Mouse (Mus musculus): ENCODE data around the gene Tex21. TPM values are rescaled to one million over a fixed set of nuclear protein-coding genes. Genes with fewer than 3 reads are reported as not detected.

Tex21 gene
- polyA plus RNA-seq, 1 experiment = not detected

DNA sequence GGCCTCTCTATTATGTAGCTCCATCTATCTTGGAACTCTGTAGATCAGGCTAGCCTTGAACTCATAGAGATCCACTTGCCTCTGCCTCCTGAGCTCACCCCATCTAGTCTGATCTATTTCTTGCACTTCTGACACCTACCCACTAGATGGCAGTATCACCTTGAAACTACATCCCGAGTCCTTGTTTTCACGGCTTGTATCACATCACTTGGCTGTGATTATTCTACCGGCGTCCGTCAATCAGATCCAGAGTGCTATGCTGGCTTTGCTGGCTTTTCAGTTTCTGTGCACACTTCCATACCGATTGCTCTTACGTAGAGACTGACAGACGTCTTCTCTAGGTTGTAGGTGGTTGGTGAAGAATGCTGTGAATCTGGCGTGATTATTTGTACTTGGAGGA lies 20.3 kb upstream of the Tex21 start:
- Histone ChIP-seq H3K27ac (ENCODE audit: insufficient read depth, low read length) (no peak overlapping the region), H3K4me1 (ENCODE audit: control insufficient read depth, insufficient read depth, low read length) (peaks cover 21% of the 10 kb centered on the region), H3K27me3 (ENCODE audit: control insufficient read depth, insufficient read depth, low read length) (no peaks in the 10 kb centered on the region), H3K4me3 (replicated peaks; ENCODE audit: insufficient read depth, low read depth, low read length) (no peak overlapping the region)
- TF ChIP-seq CTCF (IDR thresholded peaks at IDR 0.05; ENCODE audit: borderline replicate concordance, insufficient read depth, low read depth, low read length) (peak; percentile 44; the same call in 1 of the 2 replicates), POLR2A (IDR thresholded peaks at IDR 0.05; ENCODE audit: borderline replicate concordance, insufficient read depth, low read length) (no peak)
- 52% methylated on average over 9 of the region's 9 CpGs for WGBS
- peak in 1 of 2 experiments; percentile 49 for DNase-seq

DNA sequence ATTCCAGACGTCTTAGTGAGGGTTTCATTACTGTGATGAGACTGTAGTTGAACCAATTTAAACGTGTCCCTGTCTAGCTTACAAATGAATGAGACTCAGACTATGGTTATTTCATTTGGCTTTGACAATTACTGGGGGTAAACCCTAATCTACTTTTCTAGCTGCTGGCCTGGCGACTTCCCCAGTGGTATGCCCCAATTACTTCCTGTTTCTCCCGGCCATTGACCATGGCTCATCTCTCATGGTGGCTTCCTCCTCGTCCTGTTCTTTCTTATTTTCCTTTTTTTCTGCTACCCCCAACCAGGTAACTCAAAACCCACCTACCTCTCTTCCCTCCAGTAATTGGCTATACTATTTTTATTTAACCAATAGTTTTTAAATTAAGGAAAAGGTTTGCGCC lies 18.5 kb upstream of the Tex21 start:
- WGBS = 64% methylated on average over 6 of the region's 6 CpGs
- Histone ChIP-seq H3K4me1 (ENCODE audit: control insufficient read depth, insufficient read depth, low read length) (peaks cover 21% of the 10 kb centered on the region), H3K4me3 (replicated peaks; ENCODE audit: insufficient read depth, low read depth, low read length) (no peak overlapping the region), H3K27ac (ENCODE audit: insufficient read depth, low read length) (peak overlapping the region; percentile 80; the same call in 1 of the 2 replicates), H3K27me3 (ENCODE audit: control insufficient read depth, insufficient read depth, low read length) (no peaks in the 10 kb centered on the region)
- TF ChIP-seq POLR2A (IDR thresholded peaks at IDR 0.05; ENCODE audit: borderline replicate concordance, insufficient read depth, low read length) (no peak), CTCF (IDR thresholded peaks at IDR 0.05; ENCODE audit: borderline replicate concordance, insufficient read depth, low read depth, low read length) (no peak)
- no peak for DNase-seq

DNA sequence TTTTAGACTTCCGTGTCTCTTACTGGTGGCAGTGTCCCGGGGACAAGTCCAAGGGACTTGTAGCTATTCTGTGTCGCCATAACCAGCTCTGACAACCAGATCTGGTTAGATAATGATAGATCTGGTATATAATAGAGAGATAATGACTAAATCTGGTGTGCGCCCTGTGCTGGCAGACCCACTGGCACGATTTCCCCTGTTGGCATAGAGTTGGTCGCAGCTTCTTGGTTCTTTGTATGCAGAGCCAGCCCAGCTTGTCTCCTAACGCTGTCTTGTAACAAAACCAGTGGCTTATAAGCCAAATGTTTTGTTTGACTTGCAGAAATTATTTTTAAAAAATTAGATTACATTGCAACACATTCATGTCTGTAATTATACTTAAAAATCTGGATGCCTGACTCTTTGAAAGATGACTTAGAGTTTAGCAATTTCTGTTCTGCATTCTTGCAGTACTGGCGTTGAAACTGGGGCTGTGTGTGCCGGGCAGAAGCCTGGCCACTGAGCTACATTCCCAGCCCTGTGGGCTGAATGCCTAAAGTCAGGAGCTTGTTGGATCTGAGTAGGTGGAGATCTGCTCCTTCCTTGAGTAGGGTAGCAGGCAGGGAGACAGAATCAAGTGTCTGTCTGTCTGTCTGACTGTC lies 17.9 kb upstream of the Tex21 start:
- TF ChIP-seq POLR2A (IDR thresholded peaks at IDR 0.05; ENCODE audit: borderline replicate concordance, insufficient read depth, low read length) (no peak), CTCF (IDR thresholded peaks at IDR 0.05; ENCODE audit: borderline replicate concordance, insufficient read depth, low read depth, low read length) (no peak)
- Histone ChIP-seq H3K27me3 (ENCODE audit: control insufficient read depth, insufficient read depth, low read length) (no peaks in the 10 kb centered on the region), H3K27ac (ENCODE audit: insufficient read depth, low read length) (peak overlapping the region; percentile 80), H3K4me3 (replicated peaks; ENCODE audit: insufficient read depth, low read depth, low read length) (no peak overlapping the region), H3K4me1 (ENCODE audit: control insufficient read depth, insufficient read depth, low read length) (peaks cover 21% of the 10 kb centered on the region)
- DNase-seq = peak; percentile 62 to 74
- WGBS = 18% methylated on average over 9 of the region's 9 CpGs

- H3K27ac ChIP-seq (ENCODE audit: insufficient read depth, low read length) = peak overlapping the region; percentile 80; the same call in 1 of the 2 replicates
Observed at GRCm38 (mm10) chr12:76263876-76264275, 17.3 kb upstream of the Tex21 start.

DNA sequence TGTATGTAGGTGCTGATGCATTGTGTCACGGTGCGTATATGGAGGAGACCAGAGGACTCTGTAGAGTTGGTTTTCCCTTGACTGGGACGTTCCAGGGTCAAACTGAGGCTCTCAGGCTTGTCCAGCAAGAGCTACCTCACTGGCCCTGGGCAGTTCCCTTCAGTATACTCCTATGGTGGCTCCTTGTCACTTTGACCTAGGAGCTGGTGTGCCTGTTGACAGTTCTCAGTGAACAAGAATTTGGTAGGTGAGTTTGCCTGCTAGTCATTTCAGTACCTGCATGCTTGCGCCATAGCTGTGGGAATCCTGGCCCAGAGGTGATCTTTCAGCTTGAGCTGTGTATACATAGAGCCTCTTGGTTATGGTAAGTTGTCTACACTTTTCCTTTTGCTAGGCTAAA lies 16.4 kb upstream of the Tex21 start:
- H3K4me1 ChIP-seq (ENCODE audit: control insufficient read depth, insufficient read depth, low read length) = peaks cover 10% of the 10 kb centered on the region
- no peak overlapping the region for H3K27ac ChIP-seq (ENCODE audit: insufficient read depth, low read length)
- TF ChIP-seq POLR2A (IDR thresholded peaks at IDR 0.05; ENCODE audit: borderline replicate concordance, insufficient read depth, low read length) (no peak), CTCF (IDR thresholded peaks at IDR 0.05; ENCODE audit: borderline replicate concordance, insufficient read depth, low read depth, low read length) (no peak)
- WGBS = 95% methylated on average over 4 of the region's 4 CpGs
- H3K4me3 ChIP-seq (replicated peaks; ENCODE audit: insufficient read depth, low read depth, low read length) = no peak overlapping the region
- H3K27me3 ChIP-seq (ENCODE audit: control insufficient read depth, insufficient read depth, low read length) = no peaks in the 10 kb centered on the region
- no peak for DNase-seq

More at GRCm38 (mm10) chr12:76263876-76264275, 17.3 kb upstream of the Tex21 start:
- Histone ChIP-seq H3K27me3 (ENCODE audit: control insufficient read depth, insufficient read depth, low read length) (no peaks in the 10 kb centered on the region), H3K4me3 (replicated peaks; ENCODE audit: insufficient read depth, low read depth, low read length) (no peak overlapping the region), H3K4me1 (ENCODE audit: control insufficient read depth, insufficient read depth, low read length) (peaks cover 16% of the 10 kb centered on the region)
- WGBS = 85% methylated on average over 1 of the region's 1 CpGs
- no peak for DNase-seq
- TF ChIP-seq CTCF (IDR thresholded peaks at IDR 0.05; ENCODE audit: borderline replicate concordance, insufficient read depth, low read depth, low read length) = no peak
- TF ChIP-seq POLR2A (IDR thresholded peaks at IDR 0.05; ENCODE audit: borderline replicate concordance, insufficient read depth, low read length) = no peak

GRCm38 (mm10) chr12:76261556-76261955 lies 15.0 kb upstream of the Tex21 start:
- 96% methylated on average over 4 of the region's 4 CpGs for WGBS
- Histone ChIP-seq H3K27me3 (ENCODE audit: control insufficient read depth, insufficient read depth, low read length) (no peaks in the 10 kb centered on the region), H3K4me1 (ENCODE audit: control insufficient read depth, insufficient read depth, low read length) (peaks cover 10% of the 10 kb centered on the region), H3K27ac (ENCODE audit: insufficient read depth, low read length) (no peak overlapping the region), H3K4me3 (replicated peaks; ENCODE audit: insufficient read depth, low read depth, low read length) (no peak overlapping the region)
- no peak for DNase-seq
- no peak for TF ChIP-seq POLR2A (IDR thresholded peaks at IDR 0.05; ENCODE audit: borderline replicate concordance, insufficient read depth, low read length)
- TF ChIP-seq CTCF (IDR thresholded peaks at IDR 0.05; ENCODE audit: borderline replicate concordance, insufficient read depth, low read depth, low read length) = no peak

- no peaks in the 10 kb centered on the region for H3K27me3 ChIP-seq (ENCODE audit: control insufficient read depth, insufficient read depth, low read length)
- no peak for TF ChIP-seq CTCF (IDR thresholded peaks at IDR 0.05; ENCODE audit: borderline replicate concordance, insufficient read depth, low read depth, low read length)
- TF ChIP-seq POLR2A (IDR thresholded peaks at IDR 0.05; ENCODE audit: borderline replicate concordance, insufficient read depth, low read length) = no peak
- no peak overlapping the region for H3K4me3 ChIP-seq (replicated peaks; ENCODE audit: insufficient read depth, low read depth, low read length)
- no peak for DNase-seq
- H3K4me1 ChIP-seq (ENCODE audit: control insufficient read depth, insufficient read depth, low read length) = peaks cover 10% of the 10 kb centered on the region
- no peak overlapping the region for H3K27ac ChIP-seq (ENCODE audit: insufficient read depth, low read length)
- WGBS = 87% methylated on average over 3 of the region's 3 CpGs
Observed at GRCm38 (mm10) chr12:76260673-76261072, 14.1 kb upstream of the Tex21 start.

- Histone ChIP-seq H3K4me3 (replicated peaks; ENCODE audit: insufficient read depth, low read depth, low read length) (peak overlapping the region; percentile 80), H3K27me3 (ENCODE audit: control insufficient read depth, insufficient read depth, low read length) (no peaks in the 10 kb centered on the region), H3K27ac (ENCODE audit: insufficient read depth, low read length) (no peak overlapping the region), H3K4me1 (ENCODE audit: control insufficient read depth, insufficient read depth, low read length) (no peaks in the 10 kb centered on the region)
- DNase-seq = peak in 1 of 2 experiments; percentile 23
- 13% methylated on average over 17 of the region's 17 CpGs for WGBS
- TF ChIP-seq CTCF (IDR thresholded peaks at IDR 0.05; ENCODE audit: borderline replicate concordance, insufficient read depth, low read depth, low read length) (no peak), POLR2A (IDR thresholded peaks at IDR 0.05; ENCODE audit: borderline replicate concordance, insufficient read depth, low read length) (no peak)
Observed at GRCm38 (mm10) chr12:76256114-76256843, 9.7 kb upstream of the Tex21 start.
